Mouse (Mus musculus) heart, postnatal 0 days (tissue): Measurements from ENCODE around the gene Phldb1. TPM values are rescaled to one million over a fixed set of nuclear protein-coding genes. Genes with fewer than 3 reads are reported as not detected.

Experiments used
- ATAC-seq: fragments of 200-750 bp; cut with Nextera tagmentation; 2 replicates; pipeline ENCODE4 v1.8.0; 2017; ENCODE audit warnings: low read depth, moderate number of reproducible peaks, moderate library complexity; ENCODE audit not compliant: insufficient read depth
- DNase-seq: peaks from one replicate; pipeline ENCODE4 v3.0.0-alpha.2; 2016; ENCODE audit warnings: low spot score
- H3K27ac ChIP-seq: fragments of 300-500 bp; sonication (generic); 2 replicates; pipeline ENCODE4 v1.5.1; 2014; ENCODE audit warnings: low read depth, mild to moderate bottlenecking
- H3K27me3 ChIP-seq: fragments of 300-500 bp; sonication (generic); 2 replicates; pipeline ENCODE4 v1.6.1; 2014; ENCODE audit warnings: low read length, mixed read lengths; ENCODE audit not compliant: control insufficient read depth, insufficient read depth
- H3K36me3 ChIP-seq: fragments of 300-500 bp; sonication (generic); replicated peaks from 2 replicates; pipeline ENCODE4 v1.6.1; 2014; ENCODE audit warnings: low read length, mixed read lengths; ENCODE audit not compliant: control insufficient read depth, insufficient read depth
- H3K4me1 ChIP-seq: fragments of 300-500 bp; sonication (generic); 2 replicates; pipeline ENCODE4 v1.6.1; 2014; ENCODE audit warnings: antibody characterized with exemption; ENCODE audit not compliant: control insufficient read depth, insufficient read depth
- H3K4me2 ChIP-seq: fragments of 300-500 bp; sonication (generic); 2 replicates; pipeline ENCODE4 v1.6.1; 2014; ENCODE audit warnings: low read depth, mild to moderate bottlenecking, low read length, moderate library complexity
- H3K4me3 ChIP-seq: fragments of 300-500 bp; sonication (generic); 2 replicates; pipeline ENCODE4 v1.5.1; 2014; ENCODE audit warnings: low read depth, low read length
- H3K9ac ChIP-seq: fragments of 300-500 bp; sonication (generic); replicated peaks from 2 replicates; pipeline ENCODE4 v1.6.1; 2014; ENCODE audit warnings: low read depth, low read length, mixed read lengths
- H3K9me3 ChIP-seq: fragments of 300-500 bp; sonication (generic); replicated peaks from 2 replicates; pipeline ENCODE4 v1.6.1; 2016; ENCODE audit warnings: low read length; ENCODE audit not compliant: control insufficient read depth
- CTCF ChIP-seq: IDR thresholded peaks from 2 replicates; pipeline ENCODE4 v1.5.1; 2016; ENCODE audit warnings: antibody characterized with exemption, control low read depth, low read depth
- EP300 ChIP-seq: IDR thresholded peaks from 2 replicates; pipeline ENCODE4 v1.6.1; 2016; ENCODE audit warnings: antibody characterized with exemption, low read depth
- WGBS: fragments of 180-500 bp; shearing (Covaris S2); extraction: QIAGEN DNeasy Blood & Tissue Kit; methylation state at CpG from one replicate; pipeline ENCODE4 v1.1.7; 2014; 5-methylcytosine and 5-hydroxymethylcytosine counted together
- polyA plus RNA-seq: library from polyadenylated mRNA; unstranded; fragments of >200 nt; fragmentation: Nextera tagmentation; extraction: Ambion mirVana; gene quantifications from 2 replicates; pipeline ENCODE4 v1.2.1, GENCODE M21; 2015
- total RNA-seq: library from RNA; depleted of rRNA; stranded (reverse); fragments of >200 nt; gene quantifications from 2 replicates; pipeline ENCODE4 v1.2.3, GENCODE M21; 2014; ENCODE audit warnings: low replicate concordance

Phldb1 gene
- total and polyA plus RNA-seq, 2 experiments from 2014 or later: 28.0 to 138 TPM

DNA sequence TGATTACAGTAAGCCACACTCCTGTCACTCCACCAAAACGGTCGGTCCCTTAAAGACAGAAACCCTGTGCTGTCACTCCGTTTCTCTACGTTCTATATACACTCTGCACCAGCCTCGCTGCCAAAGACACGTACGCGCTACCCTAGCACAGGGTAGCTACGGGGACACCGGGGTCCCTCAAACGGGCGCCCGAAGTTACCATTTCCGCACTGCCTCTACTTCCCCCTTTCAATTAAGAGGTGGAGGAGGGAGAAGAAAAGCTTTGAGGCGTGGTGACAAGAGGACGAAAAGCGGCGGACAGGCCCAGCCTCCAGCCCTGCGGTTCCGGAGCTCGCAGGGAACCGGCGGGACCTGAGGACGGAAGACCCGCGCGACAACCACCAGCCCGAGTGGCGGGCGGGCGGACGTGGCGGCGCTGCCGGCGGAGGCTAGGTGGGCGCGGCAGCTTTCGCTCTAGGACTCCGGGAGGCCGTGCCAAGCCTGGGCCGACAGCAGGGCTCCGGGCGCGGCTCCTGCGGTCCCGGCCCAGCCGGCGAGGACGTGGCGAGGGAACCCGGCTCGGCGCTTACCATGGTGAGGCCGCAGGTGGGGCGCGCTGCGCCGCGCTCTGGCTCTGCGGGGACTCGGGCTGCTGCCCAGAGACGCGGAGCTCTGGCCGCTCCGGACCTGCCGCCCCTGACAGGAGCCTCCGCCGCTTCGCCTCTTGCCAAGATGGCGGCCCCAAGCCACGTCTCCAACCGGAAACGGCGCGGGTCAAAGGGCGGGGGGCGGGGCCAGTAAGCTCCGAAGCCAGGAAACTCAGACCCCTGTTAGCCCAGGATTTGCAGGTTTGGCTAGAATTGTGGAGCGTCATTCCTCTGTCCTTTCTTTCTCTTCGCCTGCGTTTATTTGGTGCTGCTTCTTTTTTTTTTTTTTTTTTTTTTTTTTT is 32.4 kb upstream of the Phldb1 start, which contains the start of the genes Arcn1 and Ift46:
Arcn1 (minus strand) TSS at position 745 of the 928 bp plus-strand sequence.
Ift46 (plus strand) TSS at position 808 of the 928 bp plus-strand sequence.
- DNase-seq: peak; percentile 89
- no peaks in the 10 kb centered on the region for H3K36me3 ChIP-seq
- H3K27me3 ChIP-seq: no peaks in the 10 kb centered on the region
- no peaks in the 10 kb centered on the region for H3K9me3 ChIP-seq
- peak within 1 kb of the TSS; percentile 96 for H3K4me3 ChIP-seq
- WGBS: under 1% methylated on average over 69 of the region's 82 CpGs
- peaks cover 22% of the 10 kb centered on the region for H3K4me1 ChIP-seq
- H3K27ac ChIP-seq: peak within 1 kb of the TSS; percentile 99
- TF ChIP-seq CTCF (no peak), EP300 (no peak)
- peak; percentile 91 for ATAC-seq
- peak within 1 kb of the TSS; percentile 98 for H3K9ac ChIP-seq
- H3K4me2 ChIP-seq: peak within 1 kb of the TSS; percentile 75

DNA sequence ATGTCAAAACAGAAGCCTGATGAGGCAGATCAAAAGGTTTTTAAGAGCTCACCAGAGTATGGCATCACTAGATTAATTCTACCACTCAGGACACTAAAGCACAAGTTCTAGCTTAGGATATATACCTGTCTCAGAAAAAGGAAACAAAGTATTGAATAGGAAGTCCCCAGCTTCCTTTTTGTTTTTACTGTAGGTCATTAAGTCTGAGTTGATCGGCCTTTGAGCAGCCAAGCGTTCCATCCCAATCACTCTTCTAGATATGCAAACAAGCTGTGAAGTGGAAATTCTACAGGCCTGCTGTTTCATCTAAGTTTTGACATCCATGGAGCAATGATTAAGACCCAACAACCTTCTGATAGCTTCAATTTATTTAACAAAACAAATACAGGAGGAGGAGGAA is 25.9 kb upstream of the Phldb1 start:
- no peak for DNase-seq
- 46% methylated on average over 2 of the region's 2 CpGs for WGBS
- peaks cover 29% of the 10 kb centered on the region for H3K36me3 ChIP-seq

DNA sequence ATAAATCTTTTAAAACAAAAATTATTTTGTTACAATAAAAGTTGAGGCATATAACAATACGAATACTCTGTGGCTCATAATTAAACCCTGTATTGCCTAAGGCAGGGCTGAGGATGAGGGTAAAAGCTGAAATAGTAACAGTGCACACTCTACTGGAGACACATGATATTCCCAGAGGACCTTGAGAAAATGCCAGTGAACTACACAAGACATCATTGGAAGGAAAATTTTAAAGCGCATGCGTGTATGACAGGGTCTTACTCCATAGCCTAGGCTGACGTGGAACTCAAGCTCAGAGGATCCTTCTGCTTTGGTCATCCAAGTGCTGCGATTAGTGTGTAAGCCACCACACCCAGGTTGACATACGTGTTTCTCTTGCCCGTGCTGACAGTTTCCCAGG is 13.5 kb upstream of the Phldb1 start:
- peaks cover 96% of the 10 kb centered on the region for H3K36me3 ChIP-seq
- H3K27me3 ChIP-seq: no peaks in the 10 kb centered on the region
- H3K9ac ChIP-seq: no peak overlapping the region
- H3K27ac ChIP-seq: no peak overlapping the region
- H3K4me1 ChIP-seq: no peaks in the 10 kb centered on the region
- 92% methylated on average over 7 of the region's 7 CpGs for WGBS
- no peak overlapping the region for H3K4me2 ChIP-seq
- TF ChIP-seq CTCF: no peak
- TF ChIP-seq EP300: no peak
- no peak overlapping the region for H3K4me3 ChIP-seq
- H3K9me3 ChIP-seq: no peaks in the 10 kb centered on the region
- DNase-seq: no peak
- ATAC-seq: no peak

More for the DNA sequence above, 25.9 kb upstream of the Phldb1 start:
- Histone ChIP-seq H3K27ac (no peak overlapping the region), H3K4me1 (peaks cover 22% of the 10 kb centered on the region), H3K9me3 (no peaks in the 10 kb centered on the region), H3K27me3 (no peaks in the 10 kb centered on the region), H3K4me2 (no peak overlapping the region), H3K4me3 (no peak overlapping the region), H3K9ac (no peak overlapping the region)
- TF ChIP-seq CTCF (no peak), EP300 (no peak)
- ATAC-seq: no peak

DNA sequence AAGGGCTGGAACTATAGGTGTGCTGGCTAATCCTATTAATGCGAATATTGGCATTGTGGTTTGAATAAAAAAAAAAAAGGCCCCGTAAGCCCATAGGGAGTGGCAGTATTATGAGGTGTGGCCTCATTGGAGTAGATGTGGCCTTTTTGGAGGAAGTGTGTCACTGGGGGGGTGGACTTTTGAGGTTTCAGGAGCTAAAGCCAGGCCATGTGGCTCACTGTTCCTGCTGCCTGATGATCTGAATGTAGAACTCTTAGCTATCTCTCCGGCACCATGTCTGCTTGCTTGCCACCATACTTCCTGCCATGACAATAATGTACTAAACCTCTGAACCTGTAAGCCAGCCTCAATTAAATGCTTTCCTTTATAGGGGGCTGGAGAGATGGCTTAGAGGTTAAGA is 12.3 kb upstream of the Phldb1 start:
- Histone ChIP-seq H3K4me3 (no peak overlapping the region), H3K9ac (no peak overlapping the region), H3K4me2 (no peak overlapping the region), H3K36me3 (peaks cover 96% of the 10 kb centered on the region), H3K27ac (no peak overlapping the region), H3K9me3 (no peaks in the 10 kb centered on the region), H3K4me1 (no peaks in the 10 kb centered on the region), H3K27me3 (no peaks in the 10 kb centered on the region)
- TF ChIP-seq EP300 (no peak), CTCF (no peak)
- no peak for ATAC-seq
- no peak for DNase-seq
- WGBS: 95% methylated on average over 3 of the region's 3 CpGs

DNA sequence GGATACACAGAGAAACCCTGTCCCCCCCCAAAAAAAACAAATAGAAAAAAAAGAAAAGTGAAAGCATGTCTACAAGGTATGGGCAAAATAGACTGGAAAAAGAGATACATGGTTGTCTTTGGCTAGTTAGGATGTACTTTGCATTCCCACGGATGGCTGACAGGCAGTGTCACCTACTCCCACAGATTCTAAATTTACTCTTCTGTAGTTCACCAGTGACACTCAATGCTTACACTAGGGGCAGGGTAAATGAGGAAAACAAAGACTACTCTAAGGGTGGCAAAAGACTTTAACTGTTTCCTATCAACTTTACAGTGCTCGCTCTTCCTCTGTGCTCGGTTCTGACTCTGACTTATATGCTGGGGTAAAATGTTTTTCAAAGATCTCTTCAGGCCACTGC is 11.7 kb upstream of the Phldb1 start:
- DNase-seq (no peak), ATAC-seq (no peak)
- Histone ChIP-seq H3K4me3 (no peak overlapping the region), H3K9ac (no peak overlapping the region), H3K27ac (no peak overlapping the region), H3K36me3 (peaks cover 92% of the 10 kb centered on the region), H3K9me3 (no peaks in the 10 kb centered on the region), H3K27me3 (no peaks in the 10 kb centered on the region), H3K4me2 (no peak overlapping the region), H3K4me1 (no peaks in the 10 kb centered on the region)
- WGBS: 72% methylated on average over 3 of the region's 3 CpGs
- TF ChIP-seq EP300 (no peak), CTCF (no peak)

DNA sequence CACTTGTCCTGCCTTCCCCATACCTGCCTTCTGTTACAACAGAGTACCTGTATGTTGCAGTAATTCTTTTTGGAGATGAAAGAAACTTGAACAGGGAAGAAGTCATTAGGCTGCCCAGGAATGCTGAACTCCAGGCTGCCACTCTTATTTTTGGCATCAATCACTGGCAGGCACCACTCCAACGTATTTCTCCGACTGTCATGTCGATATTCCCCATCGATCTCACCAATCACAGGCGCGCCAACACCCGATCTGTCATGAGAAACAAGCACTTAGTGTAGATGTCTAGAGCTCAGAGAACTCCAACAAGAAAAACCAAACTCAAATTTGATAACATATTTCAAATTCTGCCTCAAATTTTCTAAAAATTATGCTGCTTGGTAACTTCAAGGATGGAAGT is 10.4 kb upstream of the Phldb1 start:
- Histone ChIP-seq H3K36me3 (peaks cover 81% of the 10 kb centered on the region), H3K27ac (no peak overlapping the region), H3K9me3 (no peaks in the 10 kb centered on the region), H3K4me1 (no peaks in the 10 kb centered on the region), H3K9ac (no peak overlapping the region), H3K4me2 (no peak overlapping the region), H3K27me3 (no peaks in the 10 kb centered on the region), H3K4me3 (no peak overlapping the region)
- ATAC-seq (no peak), DNase-seq (no peak)
- no peak for TF ChIP-seq EP300
- 73% methylated on average over 7 of the region's 7 CpGs for WGBS
